Mouse (Mus musculus) midbrain, postnatal 0 days (tissue): ENCODE data around the gene Fcgrt. TPM values are rescaled to one million over a fixed set of nuclear protein-coding genes. Genes with fewer than 3 reads are reported as not detected.

Experiments used
- ATAC-seq: fragments of 200-750 bp; cut with Nextera tagmentation; 2 replicates; pipeline ENCODE4 v1.8.0; 2017; ENCODE audit warnings: moderate number of reproducible peaks, mild to moderate bottlenecking, moderate TSS enrichment, moderate library complexity; ENCODE audit not compliant: low FRiP score
- DNase-seq: peaks from one replicate; pipeline ENCODE4 v3.0.0-alpha.2; 2015; ENCODE audit warnings: low spot score
- H3K27ac ChIP-seq: fragments of 300-500 bp; sonication (generic); 2 replicates; pipeline ENCODE4 v1.5.1; 2014; ENCODE audit warnings: low read depth, mild to moderate bottlenecking, low read length, mixed read lengths
- H3K27me3 ChIP-seq: fragments of 300-500 bp; sonication (generic); 2 replicates; pipeline ENCODE4 v1.6.1; 2014; ENCODE audit warnings: low read length, control low read depth, mixed read lengths; ENCODE audit not compliant: insufficient read depth
- H3K36me3 ChIP-seq: fragments of 300-500 bp; sonication (generic); 2 replicates; pipeline ENCODE4 v1.6.1; 2014; ENCODE audit warnings: low read length, control low read depth, mixed read lengths; ENCODE audit not compliant: insufficient read depth
- H3K4me1 ChIP-seq: fragments of 300-500 bp; sonication (generic); 2 replicates; pipeline ENCODE4 v1.6.1; 2014; ENCODE audit warnings: mild to moderate bottlenecking, control low read depth, antibody characterized with exemption, low read length, mixed read lengths; ENCODE audit not compliant: insufficient read depth
- H3K4me2 ChIP-seq: fragments of 300-500 bp; sonication (generic); 2 replicates; pipeline ENCODE4 v1.6.1; 2014; ENCODE audit warnings: low read depth, mild to moderate bottlenecking, low read length, mixed read lengths; ENCODE audit not compliant: poor library complexity, severe bottlenecking
- H3K4me3 ChIP-seq: fragments of 300-500 bp; sonication (generic); 2 replicates; pipeline ENCODE4 v1.5.1; 2014; ENCODE audit warnings: low read depth, mild to moderate bottlenecking, low read length, moderate library complexity
- H3K9ac ChIP-seq: fragments of 300-500 bp; sonication (generic); replicated peaks from 2 replicates; pipeline ENCODE4 v1.6.1; 2014; ENCODE audit warnings: mild to moderate bottlenecking, low read length, moderate library complexity, mixed read lengths; ENCODE audit not compliant: poor library complexity, severe bottlenecking
- H3K9me3 ChIP-seq: fragments of 300-500 bp; sonication (generic); 2 replicates; pipeline ENCODE4 v1.6.1; 2016; ENCODE audit warnings: low read length, control low read depth
- CTCF ChIP-seq: IDR thresholded peaks from 2 replicates; pipeline ENCODE4 v1.5.1; 2016; ENCODE audit warnings: antibody characterized with exemption, mild to moderate bottlenecking
- WGBS: fragments of 180-500 bp; shearing (Covaris S2); extraction: QIAGEN DNeasy Blood & Tissue Kit; methylation state at CpG from one replicate; pipeline ENCODE4 v1.1.7; 2014; 5-methylcytosine and 5-hydroxymethylcytosine counted together
- polyA plus RNA-seq: library from polyadenylated mRNA; unstranded; fragments of >200 nt; fragmentation: Nextera tagmentation; extraction: Ambion mirVana; gene quantifications from 2 replicates; pipeline ENCODE4 v1.2.1, GENCODE M21; 2015
- total RNA-seq: library from RNA; depleted of rRNA; stranded (reverse); fragments of >200 nt; gene quantifications from 2 replicates; pipeline ENCODE4 v1.2.3, GENCODE M21; 2014

Gene Fcgrt
- total and polyA plus RNA-seq, 2 experiments from 2014 or later = 30.5 to 36.4 TPM

GRCm38 (mm10) chr7:45091001-45091990 lies 12.4 kb downstream of the Fcgrt start:
- TF ChIP-seq CTCF = no peak
- DNase-seq (no peak), ATAC-seq (no peak)
- Histone ChIP-seq H3K9ac (peak overlapping the region; percentile 36; the same call in 1 of the 2 replicates), H3K9me3 (no peaks in the 10 kb centered on the region), H3K36me3 (no peaks in the 10 kb centered on the region), H3K27ac (no peak overlapping the region), H3K4me2 (peak overlapping the region; percentile 65), H3K4me1 (no peaks in the 10 kb centered on the region), H3K27me3 (no peaks in the 10 kb centered on the region), H3K4me3 (peak overlapping the region; percentile 33)
- WGBS = 19% methylated on average over 35 of the region's 35 CpGs

- TF ChIP-seq CTCF = no peak
- no peaks in the 10 kb centered on the region for H3K4me1 ChIP-seq
- H3K27ac ChIP-seq = no peak overlapping the region
- H3K4me3 ChIP-seq = no peak overlapping the region
- H3K27me3 ChIP-seq = no peaks in the 10 kb centered on the region
- no peak overlapping the region for H3K4me2 ChIP-seq
- no peaks in the 10 kb centered on the region for H3K9me3 ChIP-seq
- 88% methylated on average over 13 of the region's 13 CpGs for WGBS
- no peak overlapping the region for H3K9ac ChIP-seq
- H3K36me3 ChIP-seq = no peaks in the 10 kb centered on the region
- ATAC-seq (no peak), DNase-seq (no peak)
Measured at GRCm38 (mm10) chr7:45090251-45090977, 13.2 kb downstream of the Fcgrt start.

DNA sequence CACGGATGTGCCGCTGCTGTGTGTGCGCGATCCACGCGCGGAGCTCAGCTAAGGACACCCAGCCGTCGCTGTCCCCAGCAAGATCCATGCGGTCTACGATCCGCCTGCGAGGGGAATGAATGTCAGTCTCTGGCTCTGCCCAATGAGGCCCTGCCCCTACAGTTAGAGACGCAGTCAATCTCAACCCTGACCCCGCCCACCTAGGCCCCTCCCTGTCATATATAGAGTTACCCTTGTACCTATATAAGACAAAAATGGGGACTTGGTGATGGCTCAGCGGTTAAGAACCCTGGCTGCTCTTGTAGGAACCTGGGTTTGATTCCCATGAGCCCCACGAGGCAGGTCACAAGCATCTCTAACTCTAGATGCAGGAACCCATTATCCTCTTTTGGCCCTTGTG lies 15.1 kb downstream of the Fcgrt start:
- Histone ChIP-seq H3K4me2 (no peak overlapping the region), H3K9ac (no peak overlapping the region), H3K27me3 (no peaks in the 10 kb centered on the region), H3K4me1 (no peaks in the 10 kb centered on the region), H3K27ac (no peak overlapping the region), H3K9me3 (no peaks in the 10 kb centered on the region), H3K4me3 (no peak overlapping the region), H3K36me3 (no peaks in the 10 kb centered on the region)
- TF ChIP-seq CTCF = no peak
- ATAC-seq = no peak
- DNase-seq = no peak
- 94% methylated on average over 17 of the region's 17 CpGs for WGBS

GRCm38 (mm10) chr7:45086084-45086483 lies 17.6 kb downstream of the Fcgrt start:
- 74% methylated on average over 4 of the region's 4 CpGs for WGBS
- ATAC-seq = no peak

DNA sequence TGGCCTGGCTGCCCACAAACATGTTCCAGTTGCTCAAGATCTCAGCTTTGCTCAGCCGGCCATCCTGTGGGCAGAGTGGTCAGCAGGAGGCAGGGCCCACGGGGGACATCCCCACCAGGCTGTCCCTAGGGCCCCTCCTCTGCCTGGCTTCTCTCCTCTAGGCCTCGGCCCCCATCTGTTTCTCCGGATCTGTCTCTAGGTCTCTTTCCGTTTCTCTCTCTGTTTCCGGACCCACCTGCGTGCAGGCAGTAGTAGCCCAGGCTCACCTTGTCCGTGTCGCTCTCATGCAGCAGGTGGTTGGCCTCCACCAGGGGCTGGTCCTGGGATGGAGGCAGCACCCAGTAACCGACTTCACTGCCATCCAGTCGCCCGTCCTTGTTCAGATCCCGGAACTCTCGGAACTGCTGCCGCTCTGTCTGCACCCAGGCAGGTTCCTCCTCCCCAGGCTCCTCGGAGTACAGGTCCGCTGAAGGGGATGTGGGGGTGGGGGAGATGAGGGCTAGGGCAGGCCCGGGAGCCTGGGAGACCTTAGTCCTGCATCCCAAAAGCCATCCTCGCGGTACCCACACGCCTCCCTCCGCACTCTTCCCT lies 20.3 kb downstream of the Fcgrt start:
- no peak overlapping the region for H3K27ac ChIP-seq
- H3K4me3 ChIP-seq = no peak overlapping the region
- no peak for TF ChIP-seq CTCF
- 85% methylated on average over 22 of the region's 22 CpGs for WGBS
- no peak overlapping the region for H3K4me2 ChIP-seq
- DNase-seq (no peak), ATAC-seq (no peak)
- no peaks in the 10 kb centered on the region for H3K9me3 ChIP-seq
- H3K27me3 ChIP-seq = no peaks in the 10 kb centered on the region
- no peaks in the 10 kb centered on the region for H3K4me1 ChIP-seq
- H3K36me3 ChIP-seq = no peaks in the 10 kb centered on the region
- H3K9ac ChIP-seq = no peak overlapping the region

More at GRCm38 (mm10) chr7:45086084-45086483, 17.6 kb downstream of the Fcgrt start:
- Histone ChIP-seq H3K4me2 (no peak overlapping the region), H3K36me3 (no peaks in the 10 kb centered on the region), H3K27ac (no peak overlapping the region), H3K4me1 (no peaks in the 10 kb centered on the region), H3K9me3 (no peaks in the 10 kb centered on the region), H3K4me3 (no peak overlapping the region), H3K9ac (no peak overlapping the region), H3K27me3 (no peaks in the 10 kb centered on the region)
- DNase-seq = no peak
- TF ChIP-seq CTCF = 0 out of 2 replicates have a peak, but pooled peaks have one; percentile 17
